Mouse (Mus musculus): ENCODE measurements around the gene Med12l.

DNA sequence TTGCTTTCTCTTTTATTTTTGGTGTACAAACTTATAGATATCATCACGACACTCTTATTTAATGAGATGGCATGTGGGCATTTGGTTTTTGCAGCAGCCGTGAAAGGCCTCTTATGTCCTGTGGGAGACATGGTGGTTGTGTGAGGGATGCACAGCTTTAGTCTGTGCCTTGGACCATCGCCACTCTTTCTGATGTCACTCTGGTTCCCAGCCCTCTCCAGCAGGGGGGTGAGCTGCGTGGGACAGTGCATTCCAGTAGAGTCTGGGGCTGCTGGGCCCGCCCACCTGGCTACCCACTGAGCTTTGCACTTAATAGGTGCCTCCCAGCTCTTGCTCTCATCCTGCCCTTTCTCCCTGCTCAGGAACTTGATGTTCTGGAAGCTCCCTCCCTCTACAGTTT is 175.5 kb downstream of the Med12l start:
- no peak for TF ChIP-seq GATA1 (IDR thresholded peaks at IDR 0.05; ENCODE audit: borderline replicate concordance, low read length)
- TF ChIP-seq FLI1 (IDR thresholded peaks at IDR 0.05; ENCODE audit: low read length) = no peak
